Mouse (Mus musculus) forebrain, embryonic 11.5 days (tissue): ENCODE data around the gene Gm10220. TPM values are rescaled to one million over a fixed set of nuclear protein-coding genes. Genes with fewer than 3 reads are reported as not detected.
"Not testable (repeated sequence)": the region's sequence is repeated elsewhere in the genome, so short reads cannot be mapped to it uniquely, and the experiment has no call there.

ENCODE experiments used
- ATAC-seq: fragments of 200-750 bp; cut with Nextera tagmentation; replicated peaks from 2 replicates; pipeline ENCODE4 v1.8.0; 2017; ENCODE audit warnings: moderate TSS enrichment; ENCODE audit not compliant: low FRiP score
- DNase-seq: peaks from one replicate; pipeline ENCODE4 v3.0.0-alpha.2; 2017; ENCODE audit warnings: low spot score
- H3K27ac ChIP-seq: fragments of 300-500 bp; sonication (generic); 2 replicates; pipeline ENCODE4 v1.5.1; 2014; ENCODE audit warnings: low read depth, low read length
- H3K27me3 ChIP-seq: fragments of 300-500 bp; sonication (generic); 2 replicates; pipeline ENCODE4 v1.6.1; 2014; ENCODE audit warnings: mild to moderate bottlenecking, low read length, mixed read lengths; ENCODE audit not compliant: control insufficient read depth, insufficient read depth
- H3K36me3 ChIP-seq: fragments of 300-500 bp; sonication (generic); 2 replicates; pipeline ENCODE4 v1.6.1; 2014; ENCODE audit warnings: mild to moderate bottlenecking, low read length, moderate library complexity, mixed read lengths; ENCODE audit not compliant: control insufficient read depth, insufficient read depth
- H3K4me1 ChIP-seq: fragments of 300-500 bp; sonication (generic); replicated peaks from 2 replicates; pipeline ENCODE4 v1.6.1; 2014; ENCODE audit warnings: low read length, mixed read lengths; ENCODE audit not compliant: control insufficient read depth, insufficient read depth
- H3K4me2 ChIP-seq: fragments of 300-500 bp; sonication (generic); 2 replicates; pipeline ENCODE4 v1.6.1; 2014; ENCODE audit warnings: low read depth, mild to moderate bottlenecking, low read length, moderate library complexity, mixed read lengths; ENCODE audit not compliant: severe bottlenecking
- H3K4me3 ChIP-seq: fragments of 300-500 bp; sonication (generic); 2 replicates; pipeline ENCODE4 v1.5.1; 2014; ENCODE audit warnings: low read depth, low read length
- H3K9ac ChIP-seq: fragments of 300-500 bp; sonication (generic); 2 replicates; pipeline ENCODE4 v1.6.1; 2014; ENCODE audit warnings: low read length
- H3K9me3 ChIP-seq: fragments of 300-500 bp; sonication (generic); 2 replicates; pipeline ENCODE4 v1.6.1; 2016; ENCODE audit warnings: low read length, mixed read lengths; ENCODE audit not compliant: control insufficient read depth
- WGBS: fragments of 180-500 bp; shearing (Covaris S2); extraction: QIAGEN DNeasy Blood & Tissue Kit; methylation state at CpG from one replicate; pipeline ENCODE4 v1.1.7; 2014; 5-methylcytosine and 5-hydroxymethylcytosine counted together
- polyA plus RNA-seq: library from polyadenylated mRNA; unstranded; fragments of >200 nt; fragmentation: Nextera tagmentation; extraction: Ambion mirVana; gene quantifications from 2 replicates; pipeline ENCODE4 v1.2.1, GENCODE M21; 2014

Gene Gm10220
- not detected in 2 replicates for polyA plus RNA-seq

GRCm38 (mm10) chr5:26121321-26121720 lies at the start of gene Gm10220:
Gm10220 (minus strand) TSS chr5:26121421.
- not testable (repeated sequence) for ATAC-seq, H3K27ac ChIP-seq, H3K4me2 ChIP-seq, H3K4me3 ChIP-seq, H3K9ac ChIP-seq, H3K9me3 ChIP-seq, DNase-seq, H3K27me3 ChIP-seq, H3K4me1 ChIP-seq, H3K36me3 ChIP-seq
- WGBS, result no CpG with 5 or more reads among the region's 3 CpGs

- no peak overlapping the region for H3K9ac ChIP-seq
- no peak overlapping the region for H3K4me2 ChIP-seq
- no peaks in the 10 kb centered on the region for H3K27me3 ChIP-seq
- DNase-seq (no peak), ATAC-seq (no peak)
- H3K9me3 ChIP-seq, result no peaks in the 10 kb centered on the region
- H3K4me3 ChIP-seq, result no peak overlapping the region
- H3K27ac ChIP-seq, result no peak overlapping the region
- 86% methylated on average over 1 of the region's 1 CpGs for WGBS
- no peaks in the 10 kb centered on the region for H3K36me3 ChIP-seq
- no peaks in the 10 kb centered on the region for H3K4me1 ChIP-seq
Observed at GRCm38 (mm10) chr5:26169855-26170254, 48.6 kb upstream of the Gm10220 start.

- Histone ChIP-seq H3K9me3 (no peaks in the 10 kb centered on the region), H3K4me2 (no peak overlapping the region), H3K36me3 (no peaks in the 10 kb centered on the region), H3K27ac (no peak overlapping the region), H3K4me3 (no peak overlapping the region), H3K9ac (no peak overlapping the region), H3K27me3 (no peaks in the 10 kb centered on the region), H3K4me1 (no peaks in the 10 kb centered on the region)
- no peak for ATAC-seq
- 99% methylated on average over 5 of the region's 5 CpGs for WGBS
- DNase-seq, result no peak
Observed at GRCm38 (mm10) chr5:26165791-26166165, 44.6 kb upstream of the Gm10220 start.

- no peaks in the 10 kb centered on the region for H3K27me3 ChIP-seq
- no peaks in the 10 kb centered on the region for H3K36me3 ChIP-seq
- H3K9ac ChIP-seq, result no peak overlapping the region
- 82% methylated on average over 8 of the region's 8 CpGs for WGBS
- DNase-seq, result no peak
- H3K4me2 ChIP-seq, result no peak overlapping the region
- H3K9me3 ChIP-seq, result no peaks in the 10 kb centered on the region
- no peaks in the 10 kb centered on the region for H3K4me1 ChIP-seq
- ATAC-seq, result no peak
- H3K4me3 ChIP-seq, result no peak overlapping the region
- H3K27ac ChIP-seq, result no peak overlapping the region
Observed at GRCm38 (mm10) chr5:26165036-26165790, 44.0 kb upstream of the Gm10220 start.

- no peak overlapping the region for H3K4me3 ChIP-seq
- H3K27me3 ChIP-seq, result no peaks in the 10 kb centered on the region
- H3K27ac ChIP-seq, result no peak overlapping the region
- ATAC-seq, result no peak
- no peaks in the 10 kb centered on the region for H3K9me3 ChIP-seq
- no peak for DNase-seq
- WGBS, result 85% methylated on average over 10 of the region's 10 CpGs
- H3K4me1 ChIP-seq, result no peaks in the 10 kb centered on the region
- no peak overlapping the region for H3K9ac ChIP-seq
- no peak overlapping the region for H3K4me2 ChIP-seq
- H3K36me3 ChIP-seq, result no peaks in the 10 kb centered on the region
Observed at GRCm38 (mm10) chr5:26157396-26158170, 36.4 kb upstream of the Gm10220 start.

- Histone ChIP-seq H3K4me1 (no peaks in the 10 kb centered on the region), H3K27ac (no peak overlapping the region), H3K4me2 (no peak overlapping the region), H3K9me3 (no peaks in the 10 kb centered on the region), H3K9ac (no peak overlapping the region), H3K36me3 (no peaks in the 10 kb centered on the region), H3K4me3 (no peak overlapping the region), H3K27me3 (no peaks in the 10 kb centered on the region)
- ATAC-seq (no peak), DNase-seq (no peak)
- WGBS, result 88% methylated on average over 6 of the region's 6 CpGs
Observed at GRCm38 (mm10) chr5:26142891-26143290, 21.7 kb upstream of the Gm10220 start.

GRCm38 (mm10) chr5:26105262-26105661 lies 16.0 kb downstream of the Gm10220 start, which contains the start of gene 5031410I06Rik:
5031410I06Rik (minus strand) TSS chr5:26105362.
- H3K4me1 ChIP-seq, H3K4me3 ChIP-seq, H3K9me3 ChIP-seq, H3K9ac ChIP-seq, H3K4me2 ChIP-seq, DNase-seq, H3K27me3 ChIP-seq, ATAC-seq, H3K27ac ChIP-seq, H3K36me3 ChIP-seq: not testable (repeated sequence)
- no CpG with 5 or more reads among the region's 3 CpGs for WGBS

- H3K4me3 ChIP-seq, H3K27me3 ChIP-seq, H3K9ac ChIP-seq, H3K4me2 ChIP-seq, ATAC-seq, H3K9me3 ChIP-seq, H3K27ac ChIP-seq, DNase-seq, H3K4me1 ChIP-seq, H3K36me3 ChIP-seq: not testable (repeated sequence)
- WGBS, result 83% methylated on average over 1 of the region's 1 CpGs
Observed at GRCm38 (mm10) chr5:26089191-26089590, 32.0 kb downstream of the Gm10220 start, which contains the start of gene Gm10471. Gm10471 (minus strand) TSS chr5:26089291.
